Mouse (Mus musculus) lung, postnatal 0 days (tissue): ENCODE data around the gene Phka1. TPM values are rescaled to one million over a fixed set of nuclear protein-coding genes. Genes with fewer than 3 reads are reported as not detected.
A peak's percentile ranks its signal among the peaks of the same experiment; 100 is the strongest.

Source experiments
- ATAC-seq: fragments of 200-750 bp; cut with Nextera tagmentation; 2 replicates; pipeline ENCODE4 v1.8.0; 2017; ENCODE audit warnings: moderate library complexity
- DNase-seq: peaks from one replicate; pipeline ENCODE4 v3.0.0-alpha.2; 2016; ENCODE audit warnings: low spot score
- H3K27ac ChIP-seq: fragments of 300-500 bp; sonication (generic); 2 replicates; pipeline ENCODE4 v1.5.1; 2014; ENCODE audit warnings: antibody characterized with exemption, mild to moderate bottlenecking, low read length, mixed read lengths
- H3K27me3 ChIP-seq: fragments of 300-500 bp; sonication (generic); replicated peaks from 2 replicates; pipeline ENCODE4 v1.6.1; 2014; ENCODE audit warnings: low read length, mixed read lengths; ENCODE audit not compliant: insufficient read depth
- H3K36me3 ChIP-seq: fragments of 300-500 bp; sonication (generic); 2 replicates; pipeline ENCODE4 v1.6.1; 2014; ENCODE audit warnings: low read length, mixed read lengths; ENCODE audit not compliant: insufficient read depth
- H3K4me1 ChIP-seq: fragments of 300-500 bp; sonication (generic); 2 replicates; pipeline ENCODE4 v1.6.1; 2014; ENCODE audit warnings: antibody characterized with exemption, low read depth, low read length, mixed read lengths; ENCODE audit not compliant: insufficient read depth
- H3K4me2 ChIP-seq: fragments of 300-500 bp; sonication (generic); replicated peaks from 2 replicates; pipeline ENCODE4 v1.6.1; 2014; ENCODE audit warnings: low read depth, mild to moderate bottlenecking, low read length, moderate library complexity, mixed read lengths
- H3K4me3 ChIP-seq: fragments of 300-500 bp; sonication (generic); 2 replicates; pipeline ENCODE4 v1.5.1; 2014; ENCODE audit warnings: low read depth, low read length
- H3K9ac ChIP-seq: fragments of 300-500 bp; sonication (generic); replicated peaks from 2 replicates; pipeline ENCODE4 v1.6.1; 2014; ENCODE audit warnings: low read depth, mild to moderate bottlenecking
- H3K9me3 ChIP-seq: fragments of 300-500 bp; sonication (generic); 2 replicates; pipeline ENCODE4 v1.6.1; 2016; ENCODE audit warnings: low read length, mixed read lengths
- CTCF ChIP-seq: IDR thresholded peaks from 2 replicates; pipeline ENCODE4 v1.5.1; 2016; ENCODE audit warnings: antibody characterized with exemption, mild to moderate bottlenecking
- EP300 ChIP-seq: IDR thresholded peaks from 2 replicates; pipeline ENCODE4 v1.6.1; 2016; ENCODE audit warnings: antibody characterized with exemption, mild to moderate bottlenecking, control low read depth
- WGBS: fragments of 180-500 bp; shearing (Covaris S2); extraction: QIAGEN DNeasy Blood & Tissue Kit; methylation state at CpG from one replicate; pipeline ENCODE4 v1.1.7; 2014; 5-methylcytosine and 5-hydroxymethylcytosine counted together
- polyA plus RNA-seq: library from polyadenylated mRNA; unstranded; fragments of >200 nt; fragmentation: Nextera tagmentation; extraction: Ambion mirVana; gene quantifications from 2 replicates; pipeline ENCODE4 v1.2.1, GENCODE M21; 2015

The Phka1 gene
- polyA plus RNA-seq, 1 experiment from 2014 or later = 4.5 TPM

GRCm38 (mm10) chrX:102478481-102478880 lies 165.6 kb downstream of the Phka1 start:
- ATAC-seq (no peak), DNase-seq (no peak)
- Histone ChIP-seq H3K36me3 (no peaks in the 10 kb centered on the region), H3K4me2 (no peak overlapping the region), H3K4me3 (no peak overlapping the region), H3K27me3 (no peaks in the 10 kb centered on the region), H3K27ac (no peak overlapping the region), H3K9me3 (no peaks in the 10 kb centered on the region), H3K4me1 (no peaks in the 10 kb centered on the region), H3K9ac (no peak overlapping the region)
- WGBS = 92% methylated on average over 3 of the region's 3 CpGs
- TF ChIP-seq EP300 (no peak), CTCF (no peak)

DNA sequence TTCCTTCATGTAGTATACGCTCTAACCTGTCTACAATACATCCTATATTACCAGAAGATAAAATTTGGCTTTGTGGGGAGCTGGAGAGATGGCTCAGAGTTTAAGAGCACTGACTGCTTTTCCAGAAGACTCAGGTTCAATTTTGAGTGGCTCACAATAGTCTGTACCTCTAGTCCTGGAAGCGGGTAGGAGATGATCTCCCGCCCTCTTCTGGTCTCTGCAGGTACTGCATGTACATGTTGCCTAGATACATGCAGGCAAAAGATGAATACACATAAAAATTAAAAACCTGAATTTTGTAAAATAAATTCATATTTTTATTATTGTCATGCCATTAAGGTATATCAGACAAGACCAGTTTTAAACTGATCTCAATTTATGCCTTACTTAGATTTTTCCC lies 167.3 kb downstream of the Phka1 start:
- Histone ChIP-seq H3K4me3 (no peak overlapping the region), H3K4me1 (no peaks in the 10 kb centered on the region), H3K27ac (no peak overlapping the region), H3K9me3 (no peaks in the 10 kb centered on the region), H3K36me3 (no peaks in the 10 kb centered on the region), H3K9ac (no peak overlapping the region), H3K27me3 (no peaks in the 10 kb centered on the region), H3K4me2 (no peak overlapping the region)
- peak; percentile 19 for DNase-seq
- TF ChIP-seq CTCF (peak; percentile 74), EP300 (no peak)
- ATAC-seq = no peak
- 32% methylated on average over 3 of the region's 3 CpGs for WGBS

GRCm38 (mm10) chrX:102475555-102475954 lies 168.5 kb downstream of the Phka1 start:
- Histone ChIP-seq H3K9ac (no peak overlapping the region), H3K9me3 (no peaks in the 10 kb centered on the region), H3K27me3 (no peaks in the 10 kb centered on the region), H3K36me3 (no peaks in the 10 kb centered on the region), H3K27ac (no peak overlapping the region), H3K4me3 (no peak overlapping the region), H3K4me1 (no peaks in the 10 kb centered on the region), H3K4me2 (no peak overlapping the region)
- DNase-seq (no peak), ATAC-seq (no peak)
- 84% methylated on average over 5 of the region's 5 CpGs for WGBS
- TF ChIP-seq CTCF (no peak), EP300 (no peak)

Other genes starting within 250 kb of the Phka1 start
- 8.2 and 9.7 TPM in 2 replicates for gene Hdac8, start 138.9 kb downstream of the Phka1 start, polyA plus RNA-seq
- gene Gm3880, start 42.7 kb upstream of the Phka1 start, polyA plus RNA-seq = not detected in 2 replicates
- not detected in 2 replicates for gene Gm9112, start 63.4 kb upstream of the Phka1 start, polyA plus RNA-seq
- not detected in 2 replicates for gene Dmrtc1b, start 63.6 kb upstream of the Phka1 start, polyA plus RNA-seq
- not detected in 2 replicates for gene Dmrtc1c1, start 158.7 kb upstream of the Phka1 start, polyA plus RNA-seq
- gene Dmrtc1c2, start 210.4 kb upstream of the Phka1 start, polyA plus RNA-seq = not detected in 2 replicates
- gene 1700031F05Rik, start 223.7 kb upstream of the Phka1 start, polyA plus RNA-seq = not detected in 2 replicates